Mouse (Mus musculus) erythroblast, embryonic 14.5 days (primary cell): ENCODE data around the gene Jade1.

Source experiments
- GATA1 ChIP-seq: IDR thresholded peaks from 2 replicates; pipeline ENCODE4 v1.6.1; 2012; ENCODE audit warnings: low read length, inconsistent platforms, mixed read lengths
- TAL1 ChIP-seq: IDR thresholded peaks from 3 replicates; pipeline ENCODE4 v1.6.1; 2012; ENCODE audit warnings: low read length, inconsistent platforms, mixed read lengths

GRCm38 (mm10) chr3:41580401-41581323, 25.1 kb downstream of the Jade1 start:
- no peak for TF ChIP-seq TAL1
- TF ChIP-seq GATA1: no peak
